ENCODE assay signal across 8 mouse cellular contexts in the genomic region with DNA sequence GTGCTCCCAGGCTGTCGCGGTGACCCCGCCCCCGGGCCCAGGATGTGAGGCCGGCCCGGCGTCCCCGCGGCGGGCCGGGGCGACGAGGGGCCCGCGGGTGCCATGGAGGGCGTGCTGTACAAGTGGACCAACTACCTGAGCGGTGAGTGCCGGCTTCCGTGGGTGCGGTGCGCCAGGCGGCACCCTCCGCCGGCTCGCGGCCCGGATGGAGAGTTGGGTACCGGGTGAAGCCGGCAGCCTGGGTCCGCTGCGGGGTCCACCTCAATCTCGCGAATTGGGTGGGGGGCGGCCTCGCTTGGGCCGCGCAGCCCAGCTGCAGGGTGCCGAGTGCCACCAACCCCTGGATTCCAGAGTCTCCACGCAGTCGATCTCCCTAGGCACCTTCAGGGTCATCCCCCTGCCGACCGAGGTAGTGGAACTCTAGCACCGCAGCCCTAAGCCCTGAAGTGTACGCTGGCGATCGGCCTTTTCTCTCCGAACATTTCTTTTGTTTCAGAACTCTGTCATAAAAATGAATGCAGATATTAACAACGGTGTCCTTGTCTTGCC. TPM values are rescaled to one million over a fixed set of nuclear protein-coding genes. Genes with fewer than 3 reads are reported as not detected.
DNase-seq lines count a peak whose midpoint lies in the region; ATAC-seq and TF ChIP-seq lines count a peak whose summit lies in the region.

No protein-coding gene starts in this region.

- peak overlapping the region; percentile 65 for H3K27ac ChIP-seq in liver, adult 2 months (replicated peaks; ENCODE audit: insufficient read depth, low read depth, low read length)
- peak overlapping the region; percentile 61; the same call in 1 of the 2 replicates for H3K27ac ChIP-seq in cortical plate, adult 2 months (ENCODE audit: insufficient read depth, low read length)
- peak overlapping the region; percentile 83 for H3K27ac ChIP-seq in neural tube, embryonic 13.5 days (replicated peaks)

- under 1% methylated on average over 48 of the region's 48 CpGs for WGBS in liver, adult 2 months
- under 1% methylated on average over 41 of the region's 48 CpGs for WGBS in neural tube, embryonic 13.5 days

- ATAC-seq in inflammation-experienced regulatory T-cells, adult 6 months: peak; percentile 47
- peak; percentile 38 for ATAC-seq in neural tube, embryonic 13.5 days (ENCODE audit: low read depth)

- DNase-seq in liver, adult 2 months (ENCODE audit: extremely low read depth, low read depth, low spot score): peak; percentile 25
- DNase-seq in liver: no peak
- DNase-seq in gastrocnemius, adult 18-20 months (ENCODE audit: low spot score): no peak
- no peak for DNase-seq in left cerebral cortex, adult 18-20 months (ENCODE audit: low spot score in 2 of 2)
- DNase-seq in cerebellum, postnatal 36 days: no peak

- no peaks in the 10 kb centered on the region for H3K36me3 ChIP-seq in liver, adult 2 months (ENCODE audit: control insufficient read depth, insufficient read depth, low read length)
- H3K36me3 ChIP-seq in neural tube, embryonic 13.5 days: no peaks in the 10 kb centered on the region

- H3K27me3 ChIP-seq in liver, adult 2 months (ENCODE audit: control insufficient read depth, insufficient read depth, low read length): no peaks in the 10 kb centered on the region
- H3K27me3 ChIP-seq in neural tube, embryonic 13.5 days: no peaks in the 10 kb centered on the region

- H3K4me2 ChIP-seq in neural tube, embryonic 13.5 days: peak overlapping the region; percentile 80

- no peaks in the 10 kb centered on the region for H3K9me3 ChIP-seq in neural tube, embryonic 13.5 days

- peak overlapping the region; percentile 88 for H3K9ac ChIP-seq in liver, adult 2 months (ENCODE audit: low read depth, low read length)
- peak overlapping the region; percentile 90 for H3K9ac ChIP-seq in neural tube, embryonic 13.5 days

- H3K79me2 ChIP-seq in liver, adult 2 months (ENCODE audit: control insufficient read depth, insufficient read depth, low read length): peaks cover 3% of the 10 kb centered on the region; the same call in 1 of the 2 replicates

- H3K4me1 ChIP-seq in liver, adult 2 months (ENCODE audit: control insufficient read depth, insufficient read depth, low read length): peaks cover 30% of the 10 kb centered on the region
- H3K4me1 ChIP-seq in cortical plate, adult 2 months (ENCODE audit: control insufficient read depth, insufficient read depth, low read length): peaks cover 6% of the 10 kb centered on the region; the same call in 1 of the 2 replicates
- H3K4me1 ChIP-seq in neural tube, embryonic 13.5 days (replicated peaks): peaks cover 51% of the 10 kb centered on the region

- no peak for TF ChIP-seq CTCF in liver, adult 2 months (IDR thresholded peaks at IDR 0.05; ENCODE audit: low read depth, low read length)
- no peak for TF ChIP-seq CTCF in cortical plate, adult 2 months (IDR thresholded peaks at IDR 0.05; ENCODE audit: extremely low read depth, insufficient read depth, low read length)

- no peak for TF ChIP-seq POLR2A in liver, adult 2 months (IDR thresholded peaks at IDR 0.05; ENCODE audit: extremely low read depth, insufficient read depth, low read length)
- TF ChIP-seq POLR2A in cortical plate, adult 2 months (IDR thresholded peaks at IDR 0.05; ENCODE audit: extremely low read depth, insufficient read depth, low read length): no peak

- peak overlapping the region; percentile 78 for H3K4me3 ChIP-seq in liver, adult 2 months (ENCODE audit: insufficient read depth, low read depth, low read length)
- peak overlapping the region; percentile 45 for H3K4me3 ChIP-seq in cortical plate, adult 2 months (ENCODE audit: insufficient read depth, low read length)
- peak overlapping the region; percentile 96 for H3K4me3 ChIP-seq in neural tube, embryonic 13.5 days

RNA-seq across cellular contexts. Expression of a gene that starts 0.5 kb away (rescaled TPM):
- total RNA-seq in liver, adult 2 months (2014; rRNA removed): 13.0 and 13.4 TPM in 2 replicates
- polyA plus RNA-seq in liver, adult 2 months (2012; rRNA removed): 3.6 and 5.2 TPM in 2 replicates
- polyA plus RNA-seq in cortical plate, adult 2 months (2012; rRNA removed): 7.3 and 7.8 TPM in 2 replicates
- 1 to 10 TPM; 1.3 to 1.6 (median 1.5) TPM for polyA plus RNA-seq in inflammation-experienced regulatory T-cells, adult 6 months (2017; shearing (Covaris generic))
- 9.6 and 10.2 TPM in 2 replicates for polyA plus RNA-seq in neural tube, embryonic 13.5 days (2015; fragmentation: Nextera tagmentation; extraction: Ambion mirVana)
- total RNA-seq in gastrocnemius, adult 18-20 months (2021): 1 to 10 TPM; 3.2 to 3.3 TPM
- total RNA-seq in left cerebral cortex, adult 18-20 months (2021): 10 to 100 TPM; 11.2 to 13.1 TPM

RNA-seq across cellular contexts. Expression of a gene that starts 1.7 kb away (rescaled TPM):
- 4.6 and 5.0 TPM in 2 replicates for total RNA-seq in liver, adult 2 months (2014; rRNA removed)
- polyA plus RNA-seq in liver, adult 2 months (2012; rRNA removed): 2.0 and 2.4 TPM in 2 replicates
- 11.3 and 11.4 TPM in 2 replicates for polyA plus RNA-seq in cortical plate, adult 2 months (2012; rRNA removed)
- polyA plus RNA-seq in inflammation-experienced regulatory T-cells, adult 6 months (2017; shearing (Covaris generic)): not detected
- 19.0 and 19.3 TPM in 2 replicates for polyA plus RNA-seq in neural tube, embryonic 13.5 days (2015; fragmentation: Nextera tagmentation; extraction: Ambion mirVana)
- 1 to 10 TPM; 5.1 to 5.5 TPM for total RNA-seq in gastrocnemius, adult 18-20 months (2021)
- 1 to 10 TPM; 9.5 to 9.9 TPM for total RNA-seq in left cerebral cortex, adult 18-20 months (2021)

RNA-seq across cellular contexts. Expression of a gene that starts 29.1 kb away (rescaled TPM):
- total RNA-seq in liver, adult 2 months (2014; rRNA removed): under 0.01 and 0.20 TPM in 2 replicates
- not detected in 2 replicates for polyA plus RNA-seq in liver, adult 2 months (2012; rRNA removed)
- 102 and 115 TPM in 2 replicates for polyA plus RNA-seq in cortical plate, adult 2 months (2012; rRNA removed)
- under 1 TPM in 1 of 3 experiments, not detected in 2; 0.13 TPM for polyA plus RNA-seq in inflammation-experienced regulatory T-cells, adult 6 months (2017; shearing (Covaris generic))
- polyA plus RNA-seq in neural tube, embryonic 13.5 days (2015; fragmentation: Nextera tagmentation; extraction: Ambion mirVana): 95.5 and 102 TPM in 2 replicates
- total RNA-seq in gastrocnemius, adult 18-20 months (2021): 1 to 10 TPM; 1.8 TPM
- total RNA-seq in left cerebral cortex, adult 18-20 months (2021): 100 to 1,000 TPM; 148 TPM

Comparison
In these comparisons a context has a peak if more than half of its experiments do, and no peak if none do; other contexts are left out.
1. H3K4me3 ChIP-seq: peak in every context shown above with its lines; median percentile 96 in neural tube, embryonic 13.5 days; 78 in liver, adult 2 months; 45 in cortical plate, adult 2 months.
2. RNA of a gene that starts 29.1 kb away (polyA plus RNA-seq): 102 to 115 TPM in cortical plate, adult 2 months and 95.5 to 102 TPM in neural tube, embryonic 13.5 days; not detected in liver, adult 2 months and 0.13 TPM in inflammation-experienced regulatory T-cells, adult 6 months; every median in the first group is over 10 times any median in the second.
3. Peak in every context shown above with its lines, with median percentiles within 50 percentile points of each other: H3K27ac ChIP-seq.